Mouse (Mus musculus): ENCODE data around the gene Ubqln4. TPM values are rescaled to one million over a fixed set of nuclear protein-coding genes. Genes with fewer than 3 reads are reported as not detected.
A peak's percentile ranks its signal among the peaks of the same experiment; 100 is the strongest.

The Ubqln4 gene
- polyA plus RNA-seq, 1 experiment from 2014 or later, result 43.5 TPM

DNA sequence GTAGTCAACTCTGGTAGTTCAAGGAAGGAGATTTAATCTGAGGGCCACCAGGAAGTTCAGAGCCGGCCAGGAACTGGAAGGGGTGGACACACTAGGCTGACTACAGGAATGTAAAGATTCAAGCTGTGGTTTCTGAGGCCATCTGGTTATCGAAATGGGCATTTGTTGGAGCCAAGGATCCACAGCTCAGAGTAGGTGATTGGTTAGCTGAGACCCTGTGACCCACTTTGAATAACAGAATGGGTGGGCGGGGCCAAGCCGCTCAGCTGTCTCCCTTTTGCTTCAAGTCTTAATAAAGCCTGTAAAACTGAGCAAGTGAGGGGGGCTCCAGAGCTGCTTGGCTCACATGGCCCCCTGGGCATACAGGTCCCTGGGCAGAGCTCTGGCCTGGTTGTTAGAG is 8.4 kb downstream of the Ubqln4 start:
- Histone ChIP-seq H3K36me3 (ENCODE audit: poor library complexity, severe bottlenecking) (peaks cover 100% of the 10 kb centered on the region), H3K27ac (no peak overlapping the region), H3K9me3 (replicated peaks) (no peaks in the 10 kb centered on the region), H3K9ac (no peak overlapping the region), H3K4me1 (0 out of 2 replicates have a peak, but pooled peaks cover 3% of the 10 kb centered on the region), H3K4me2 (no peak overlapping the region), H3K27me3 (no peaks in the 10 kb centered on the region), H3K4me3 (no peak overlapping the region)
- 62% methylated on average over 4 of the region's 4 CpGs for WGBS
- 0 out of 2 replicates have a peak, but pooled peaks have one; percentile 19 for ATAC-seq

DNA sequence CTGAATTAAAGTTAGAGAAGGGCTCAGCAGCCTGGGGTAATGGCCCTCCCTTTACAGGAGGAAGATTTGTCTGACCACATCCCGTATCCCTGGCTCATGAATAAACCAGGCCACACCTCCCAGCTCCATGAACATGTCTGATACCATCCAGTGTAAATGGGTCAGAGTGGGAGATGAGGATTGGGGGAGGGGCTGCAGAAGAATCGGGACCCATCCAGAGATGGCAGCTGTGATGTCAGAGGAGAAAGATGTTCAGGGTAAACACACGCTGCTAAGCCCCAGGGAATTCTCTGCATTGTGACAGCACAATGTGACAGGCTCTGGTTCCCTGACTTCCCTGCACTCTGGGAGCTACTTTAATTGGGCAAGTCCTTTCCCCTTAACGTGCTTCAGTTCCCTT is 9.9 kb downstream of the Ubqln4 start:
- Histone ChIP-seq H3K9me3 (replicated peaks) (no peaks in the 10 kb centered on the region), H3K4me3 (no peak overlapping the region), H3K9ac (no peak overlapping the region), H3K4me1 (0 out of 2 replicates have a peak, but pooled peaks cover 3% of the 10 kb centered on the region), H3K4me2 (no peak overlapping the region), H3K27me3 (no peaks in the 10 kb centered on the region), H3K27ac (no peak overlapping the region), H3K36me3 (ENCODE audit: poor library complexity, severe bottlenecking) (peaks cover 100% of the 10 kb centered on the region)
- 60% methylated on average over 4 of the region's 4 CpGs for WGBS
- ATAC-seq, result no peak

GRCm38 (mm10) chr3:88563966-88564365 is 10.4 kb downstream of the Ubqln4 start:
- Histone ChIP-seq H3K27me3 (no peaks in the 10 kb centered on the region), H3K36me3 (ENCODE audit: poor library complexity, severe bottlenecking) (peaks cover 100% of the 10 kb centered on the region), H3K4me2 (no peak overlapping the region), H3K4me3 (no peak overlapping the region), H3K4me1 (0 out of 2 replicates have a peak, but pooled peaks cover 3% of the 10 kb centered on the region), H3K27ac (no peak overlapping the region), H3K9me3 (replicated peaks) (no peaks in the 10 kb centered on the region), H3K9ac (peak overlapping the region; percentile 8; the same call in 1 of the 2 replicates)
- WGBS, result 90% methylated on average over 7 of the region's 7 CpGs
- no peak for ATAC-seq

- Histone ChIP-seq H3K36me3 (ENCODE audit: poor library complexity, severe bottlenecking) (peaks cover 96% of the 10 kb centered on the region), H3K9me3 (replicated peaks) (no peaks in the 10 kb centered on the region), H3K4me2 (no peak overlapping the region), H3K4me3 (no peak overlapping the region), H3K27me3 (no peaks in the 10 kb centered on the region), H3K27ac (no peak overlapping the region), H3K9ac (no peak overlapping the region), H3K4me1 (0 out of 2 replicates have a peak, but pooled peaks cover 3% of the 10 kb centered on the region)
- WGBS, result 95% methylated on average over 3 of the region's 3 CpGs
- no peak for ATAC-seq
Observed at GRCm38 (mm10) chr3:88566116-88566515, 12.6 kb downstream of the Ubqln4 start.

GRCm38 (mm10) chr3:88566536-88567061 is 13.0 kb downstream of the Ubqln4 start:
- Histone ChIP-seq H3K27me3 (no peaks in the 10 kb centered on the region), H3K9ac (no peak overlapping the region), H3K27ac (no peak overlapping the region), H3K9me3 (replicated peaks) (no peaks in the 10 kb centered on the region), H3K36me3 (ENCODE audit: poor library complexity, severe bottlenecking) (peaks cover 91% of the 10 kb centered on the region), H3K4me1 (0 out of 2 replicates have a peak, but pooled peaks cover 3% of the 10 kb centered on the region), H3K4me3 (no peak overlapping the region), H3K4me2 (no peak overlapping the region)
- ATAC-seq, result no peak
- 97% methylated on average over 4 of the region's 4 CpGs for WGBS

- peaks cover 78% of the 10 kb centered on the region for H3K36me3 ChIP-seq (ENCODE audit: poor library complexity, severe bottlenecking)
- H3K9ac ChIP-seq, result no peak overlapping the region
- no peaks in the 10 kb centered on the region for H3K27me3 ChIP-seq
- no peaks in the 10 kb centered on the region for H3K4me1 ChIP-seq
- H3K4me2 ChIP-seq, result no peak overlapping the region
- no peaks in the 10 kb centered on the region for H3K9me3 ChIP-seq (replicated peaks)
- ATAC-seq, result no peak
- no peak overlapping the region for H3K27ac ChIP-seq
- 96% methylated on average over 6 of the region's 6 CpGs for WGBS
- H3K4me3 ChIP-seq, result no peak overlapping the region
Observed at GRCm38 (mm10) chr3:88567892-88568291, 14.3 kb downstream of the Ubqln4 start.

- Histone ChIP-seq H3K27ac (no peak overlapping the region), H3K36me3 (ENCODE audit: poor library complexity, severe bottlenecking) (peaks cover 71% of the 10 kb centered on the region), H3K9ac (no peak overlapping the region), H3K27me3 (no peaks in the 10 kb centered on the region), H3K4me3 (no peak overlapping the region), H3K4me1 (no peaks in the 10 kb centered on the region), H3K9me3 (replicated peaks) (no peaks in the 10 kb centered on the region), H3K4me2 (no peak overlapping the region)
- no peak for ATAC-seq
- 96% methylated on average over 2 of the region's 2 CpGs for WGBS
Observed at GRCm38 (mm10) chr3:88568615-88569014, 15.1 kb downstream of the Ubqln4 start.

- 95% methylated on average over 2 of the region's 2 CpGs for WGBS
Observed at GRCm38 (mm10) chr3:88569093-88569492, 15.5 kb downstream of the Ubqln4 start.

GRCm38 (mm10) chr3:88569694-88570093 is 16.1 kb downstream of the Ubqln4 start:
- 95% methylated on average over 5 of the region's 5 CpGs for WGBS
- Histone ChIP-seq H3K4me2 (no peak overlapping the region), H3K27me3 (no peaks in the 10 kb centered on the region), H3K9ac (no peak overlapping the region), H3K4me1 (no peaks in the 10 kb centered on the region), H3K36me3 (ENCODE audit: poor library complexity, severe bottlenecking) (peaks cover 60% of the 10 kb centered on the region), H3K4me3 (no peak overlapping the region), H3K9me3 (replicated peaks) (no peaks in the 10 kb centered on the region), H3K27ac (no peak overlapping the region)
- no peak for ATAC-seq

More at GRCm38 (mm10) chr3:88569093-88569492, 15.5 kb downstream of the Ubqln4 start:
- ATAC-seq, result no peak
- H3K4me2 ChIP-seq, result no peak overlapping the region
- no peaks in the 10 kb centered on the region for H3K27me3 ChIP-seq
- no peak overlapping the region for H3K9ac ChIP-seq
- H3K4me1 ChIP-seq, result no peaks in the 10 kb centered on the region
- no peaks in the 10 kb centered on the region for H3K9me3 ChIP-seq (replicated peaks)
- peaks cover 66% of the 10 kb centered on the region for H3K36me3 ChIP-seq (ENCODE audit: poor library complexity, severe bottlenecking)
- no peak overlapping the region for H3K4me3 ChIP-seq
- H3K27ac ChIP-seq, result no peak overlapping the region

- peaks cover 53% of the 10 kb centered on the region for H3K36me3 ChIP-seq (ENCODE audit: poor library complexity, severe bottlenecking)
- H3K27ac ChIP-seq, result no peak overlapping the region
- 94% methylated on average over 10 of the region's 10 CpGs for WGBS
- H3K9ac ChIP-seq, result no peak overlapping the region
- H3K27me3 ChIP-seq, result no peaks in the 10 kb centered on the region
- H3K4me2 ChIP-seq, result no peak overlapping the region
- H3K4me3 ChIP-seq, result no peak overlapping the region
- H3K9me3 ChIP-seq (replicated peaks), result no peaks in the 10 kb centered on the region
- no peak for ATAC-seq
- H3K4me1 ChIP-seq, result no peaks in the 10 kb centered on the region
Observed at GRCm38 (mm10) chr3:88570341-88570740, 16.8 kb downstream of the Ubqln4 start.

- ATAC-seq, result no peak
- H3K4me3 ChIP-seq, result no peak overlapping the region
- no peak overlapping the region for H3K4me2 ChIP-seq
- no peaks in the 10 kb centered on the region for H3K27me3 ChIP-seq
- no peak overlapping the region for H3K27ac ChIP-seq
- no peaks in the 10 kb centered on the region for H3K9me3 ChIP-seq (replicated peaks)
- peaks cover 38% of the 10 kb centered on the region for H3K36me3 ChIP-seq (ENCODE audit: poor library complexity, severe bottlenecking)
- H3K4me1 ChIP-seq, result no peaks in the 10 kb centered on the region
- no peak overlapping the region for H3K9ac ChIP-seq
- 81% methylated on average over 1 of the region's 1 CpGs for WGBS
Observed at GRCm38 (mm10) chr3:88571856-88572255, 18.3 kb downstream of the Ubqln4 start.

- no peak for ATAC-seq
- Histone ChIP-seq H3K4me1 (no peaks in the 10 kb centered on the region), H3K27ac (no peak overlapping the region), H3K9ac (no peak overlapping the region), H3K36me3 (ENCODE audit: poor library complexity, severe bottlenecking) (peaks cover 28% of the 10 kb centered on the region), H3K27me3 (no peaks in the 10 kb centered on the region), H3K9me3 (replicated peaks) (no peaks in the 10 kb centered on the region), H3K4me2 (no peak overlapping the region), H3K4me3 (no peak overlapping the region)
- WGBS, result 83% methylated on average over 2 of the region's 2 CpGs
Observed at GRCm38 (mm10) chr3:88572835-88573234, 19.3 kb downstream of the Ubqln4 start.

DNA sequence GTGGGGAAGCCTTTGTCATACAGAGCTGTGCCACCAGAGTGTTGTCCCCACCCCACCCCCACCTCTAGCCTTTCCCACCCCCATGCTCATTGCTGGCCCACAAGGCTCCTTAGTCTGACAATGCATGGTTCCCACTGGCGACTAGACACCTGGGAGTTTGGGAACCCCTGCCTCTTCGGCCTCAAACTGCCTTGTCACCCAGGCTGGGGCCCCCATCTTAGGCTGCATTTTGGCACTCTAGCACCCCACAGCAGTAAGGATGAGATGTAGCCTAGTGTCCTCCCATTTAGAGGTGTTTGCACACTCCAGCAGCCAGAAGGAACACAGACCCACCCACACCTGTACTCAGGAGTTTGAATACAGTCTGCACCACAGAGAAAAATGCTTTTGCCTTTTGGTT is 20.3 kb downstream of the Ubqln4 start:
- no peaks in the 10 kb centered on the region for H3K4me1 ChIP-seq
- no peak for ATAC-seq
- H3K9me3 ChIP-seq (replicated peaks), result no peaks in the 10 kb centered on the region

More for the DNA sequence above, 20.3 kb downstream of the Ubqln4 start:
- H3K9ac ChIP-seq, result no peak overlapping the region
- H3K4me3 ChIP-seq, result no peak overlapping the region
- no peak overlapping the region for H3K27ac ChIP-seq
- no peaks in the 10 kb centered on the region for H3K27me3 ChIP-seq
- 77% methylated on average over 2 of the region's 2 CpGs for WGBS
- H3K36me3 ChIP-seq (ENCODE audit: poor library complexity, severe bottlenecking), result peaks cover 19% of the 10 kb centered on the region
- H3K4me2 ChIP-seq, result no peak overlapping the region
